Mouse (Mus musculus): ENCODE measurements around the gene Pam.
A peak's percentile ranks its signal among the peaks of the same experiment; 100 is the strongest.
"Not testable (repeated sequence)": the region's sequence is repeated elsewhere in the genome, so short reads cannot be mapped to it uniquely, and the experiment has no call there.

Pam gene

GRCm38 (mm10) chr1:97769294-97769903, 326.0 kb downstream of the Pam start:
- peak; percentile 2 to 35 for DNase-seq (ENCODE audit: low spot score in 2 of 2)

GRCm38 (mm10) chr1:97768906-97769293, 326.5 kb downstream of the Pam start:
- DNase-seq (ENCODE audit: low spot score in 2 of 2), result no peak

- no peak for DNase-seq (ENCODE audit: low spot score in 2 of 2)
These were observed 327.4 kb downstream of the Pam start for GRCm38 (mm10) chr1:97768089-97768488.

- DNase-seq (ENCODE audit: low spot score in 2 of 2), result not testable (repeated sequence)
These were observed 329.7 kb downstream of the Pam start for GRCm38 (mm10) chr1:97765712-97766111.

- DNase-seq (ENCODE audit: low spot score in 2 of 2), result no peak
These were observed 334.0 kb downstream of the Pam start for GRCm38 (mm10) chr1:97761477-97761876.

GRCm38 (mm10) chr1:97760598-97760997, 334.8 kb downstream of the Pam start:
- no peak for DNase-seq (ENCODE audit: low spot score in 2 of 2)

- no peak for DNase-seq (ENCODE audit: low spot score in 2 of 2)
These were observed 335.6 kb downstream of the Pam start for GRCm38 (mm10) chr1:97759841-97760240.

- no peak for DNase-seq (ENCODE audit: low spot score in 2 of 2)
These were observed 341.1 kb downstream of the Pam start for GRCm38 (mm10) chr1:97754392-97754791.

- no peak for DNase-seq (ENCODE audit: low spot score in 2 of 2)
These were observed 342.2 kb downstream of the Pam start for GRCm38 (mm10) chr1:97753216-97753615.

GRCm38 (mm10) chr1:97748163-97748562, 347.3 kb downstream of the Pam start:
- no peak for DNase-seq (ENCODE audit: low spot score in 2 of 2)

GRCm38 (mm10) chr1:97746261-97746660, 349.2 kb downstream of the Pam start:
- no peak for DNase-seq (ENCODE audit: low spot score in 2 of 2)

- DNase-seq (ENCODE audit: low spot score in 2 of 2), result no peak
These were observed 349.7 kb downstream of the Pam start for GRCm38 (mm10) chr1:97745712-97746111.

All from urinary bladder, adult 18-20 months (tissue).